ENCODE assay signal across 16 mouse cellular contexts in genomic region chr9:63657167-63657566, GRCm38 (mm10). TPM values are rescaled to one million over a fixed set of nuclear protein-coding genes. Genes with fewer than 3 reads are reported as not detected.
A peak's percentile ranks its signal among the peaks of the same experiment; 100 is the strongest.
DNase-seq lines count a peak whose midpoint lies in the region; ATAC-seq and TF ChIP-seq lines count a peak whose summit lies in the region.
"Had no signal": no experiment of that assay in that cellular context is flagged by ENCODE, and none has a peak within 500 bp of the region (broad histone marks: within the 10 kb centered on the region; RNA-seq: fewer than 3 reads in every experiment).

No protein-coding gene starts in this region.

- TF ChIP-seq CTCF in Patski (IDR thresholded peaks at IDR 0.05): no peak
- no peak for TF ChIP-seq CTCF in thymus, adult 2 months (IDR thresholded peaks at IDR 0.05; ENCODE audit: borderline replicate concordance, control insufficient read depth, extremely low read depth, insufficient read depth, low read length, poor library complexity)

- H3K4me3 ChIP-seq in lung, embryonic 16.5 days (ENCODE audit: low read length): no peak overlapping the region
- H3K4me3 ChIP-seq in thymus, adult 2 months (ENCODE audit: control insufficient read depth, insufficient read depth, low read length): no peak overlapping the region
- no peak overlapping the region for H3K4me3 ChIP-seq in hindbrain, embryonic 11.5 days (ENCODE audit: low read depth, low read length)
- H3K4me3 ChIP-seq: embryonic facial prominence, embryonic 13.5 days; midbrain, embryonic 12.5 days; neural tube, embryonic 13.5 days had no signal

- in situ Hi-C loops in Patski (cut with MboI; ENCODE audit: low pct_unique_long_range_greater_than_20kb): no loop called here

- intact Hi-C loops in heart, postnatal 25 days (cut with DNase I): no loop called here

- WGBS in lung, embryonic 16.5 days: 17% methylated on average over 4 of the region's 4 CpGs
- 96% methylated on average over 4 of the region's 4 CpGs for WGBS in thymus, adult 2 months
- WGBS in hindbrain, embryonic 11.5 days: 88% methylated on average over 4 of the region's 4 CpGs

- H3K9ac ChIP-seq in lung, embryonic 16.5 days (ENCODE audit: low read length): no peak overlapping the region
- no peak overlapping the region for H3K9ac ChIP-seq in hindbrain, embryonic 11.5 days (ENCODE audit: low read depth, low read length)
- H3K9ac ChIP-seq: embryonic facial prominence, embryonic 13.5 days; hindbrain, embryonic 14.5 days; midbrain, embryonic 12.5 days; neural tube, embryonic 13.5 days had no signal

- H3K4me1 ChIP-seq in lung, embryonic 16.5 days (replicated peaks; ENCODE audit: control insufficient read depth, insufficient read depth, low read length): peaks cover 36% of the 10 kb centered on the region
- no peaks in the 10 kb centered on the region for H3K4me1 ChIP-seq in thymus, adult 2 months (replicated peaks; ENCODE audit: control insufficient read depth, insufficient read depth, low read length)
- H3K4me1 ChIP-seq in hindbrain, embryonic 11.5 days (replicated peaks; ENCODE audit: control insufficient read depth, insufficient read depth, low read length): no peaks in the 10 kb centered on the region

- peak; percentile 53 to 56 for DNase-seq in heart, adult 18-20 months
- no peak for DNase-seq in heart, postnatal 25 days (ENCODE audit: low spot score)
- DNase-seq in Patski (ENCODE audit: low read depth, low spot score): peak; percentile 68
- DNase-seq in heart, postnatal 4 days: peak; percentile 57
- DNase-seq in thymus, adult 2 months: no peak
- no peak for DNase-seq in left cerebral cortex, adult 11 months (ENCODE audit: low spot score)
- DNase-seq in hindbrain, embryonic 11.5 days (ENCODE audit: low spot score): no peak
- DNase-seq: cerebellum, adult 2 months; layer of hippocampus, adult 9-11 months; thymus, adult 18-20 months had no signal

- no peak overlapping the region for H3K4me2 ChIP-seq in lung, embryonic 16.5 days (ENCODE audit: low read depth, low read length)
- H3K4me2 ChIP-seq in hindbrain, embryonic 11.5 days (replicated peaks; ENCODE audit: low read depth, low read length): no peak overlapping the region
- H3K4me2 ChIP-seq: embryonic facial prominence, embryonic 13.5 days; hindbrain, embryonic 14.5 days; liver, embryonic 11.5 days; midbrain, embryonic 12.5 days; neural tube, embryonic 13.5 days had no signal

- CTCF ChIA-PET in Patski (lab: Charles Lee): interaction anchor here (0.8 to 1.7 kb wide), 3 partner anchors 41 to 45 kb away, joined by 3 to 5 read pairs (median 4); no protein-coding TSS in a partner anchor

- no peaks in the 10 kb centered on the region for H3K9me3 ChIP-seq in lung, embryonic 16.5 days (ENCODE audit: control insufficient read depth, low read length)
- no peaks in the 10 kb centered on the region for H3K9me3 ChIP-seq in hindbrain, embryonic 11.5 days (ENCODE audit: control insufficient read depth, low read length)
- H3K9me3 ChIP-seq: embryonic facial prominence, embryonic 13.5 days; midbrain, embryonic 12.5 days; neural tube, embryonic 13.5 days had no signal

- H3K27ac ChIP-seq in lung, embryonic 16.5 days (ENCODE audit: low read length): peak overlapping the region; percentile 65
- no peak overlapping the region for H3K27ac ChIP-seq in thymus, adult 2 months (ENCODE audit: control insufficient read depth, insufficient read depth, low read length)
- no peak overlapping the region for H3K27ac ChIP-seq in hindbrain, embryonic 11.5 days (ENCODE audit: low read depth, low read length)
- H3K27ac ChIP-seq: embryonic facial prominence, embryonic 13.5 days; hindbrain, embryonic 14.5 days; midbrain, embryonic 12.5 days; neural tube, embryonic 13.5 days had no signal

- no peak for TF ChIP-seq POLR2A in thymus, adult 2 months (IDR thresholded peaks at IDR 0.05; ENCODE audit: control insufficient read depth, extremely low read depth, insufficient read depth, low read length, poor library complexity)

- peaks cover 14% of the 10 kb centered on the region for H3K36me3 ChIP-seq in lung, embryonic 16.5 days (ENCODE audit: control insufficient read depth, insufficient read depth, low read length)
- peaks cover 9% of the 10 kb centered on the region; the same call in 1 of the 2 replicates for H3K36me3 ChIP-seq in thymus, adult 2 months (ENCODE audit: control insufficient read depth, insufficient read depth, low read length)
- H3K36me3 ChIP-seq in hindbrain, embryonic 11.5 days (ENCODE audit: control insufficient read depth, insufficient read depth, low read length): no peaks in the 10 kb centered on the region

- peak; percentile 65 for ATAC-seq in Patski
- peak; percentile 66 for ATAC-seq in lung, embryonic 16.5 days (ENCODE audit: low read depth)
- ATAC-seq in hindbrain, embryonic 11.5 days (ENCODE audit: low FRiP score): no peak

- POLR2A ChIA-PET in Patski (lab: Charles Lee): interaction anchor here (1.0 kb wide), 1 partner anchor 40 kb away, joined by 4 read pairs; no protein-coding TSS in a partner anchor

- no peaks in the 10 kb centered on the region for H3K27me3 ChIP-seq in Patski
- no peaks in the 10 kb centered on the region for H3K27me3 ChIP-seq in lung, embryonic 16.5 days (ENCODE audit: control insufficient read depth, insufficient read depth, low read depth, low read length)
- H3K27me3 ChIP-seq in thymus, adult 2 months (ENCODE audit: control insufficient read depth, insufficient read depth, low read length): no peaks in the 10 kb centered on the region
- H3K27me3 ChIP-seq in hindbrain, embryonic 11.5 days (ENCODE audit: control insufficient read depth, insufficient read depth, low read length): no peaks in the 10 kb centered on the region
- H3K27me3 ChIP-seq: embryonic facial prominence, embryonic 13.5 days; midbrain, embryonic 12.5 days; neural tube, embryonic 13.5 days had no signal

RNA-seq across cellular contexts. Expression of gene Aagab, which starts 54.7 kb away (rescaled TPM):
- total RNA-seq in heart, adult 18-20 months (2021): 10 to 100 TPM; 18.9 to 23.4 TPM
- 10 to 100 TPM; 17.9 to 22.0 TPM for total RNA-seq in heart, postnatal 25 days (2021)
- polyA plus RNA-seq in Patski (2021): 47.8 TPM
- 10 to 100 TPM; 18.7 to 22.7 TPM for total RNA-seq in heart, postnatal 4 days (2021)
- polyA plus RNA-seq in lung, embryonic 16.5 days (2015; fragmentation: Nextera tagmentation; extraction: Ambion mirVana): 30.1 and 31.1 TPM in 2 replicates
- polyA plus RNA-seq in thymus, adult 2 months (2012; rRNA removed): 39.5 and 46.5 TPM in 2 replicates
- polyA plus RNA-seq in hindbrain, embryonic 11.5 days (2014; fragmentation: Nextera tagmentation; extraction: Ambion mirVana): 55.4 and 56.8 TPM in 2 replicates

RNA-seq across cellular contexts. Expression of gene Iqch, which starts 54.9 kb away (rescaled TPM):
- total RNA-seq in heart, adult 18-20 months (2021): not detected
- not detected for total RNA-seq in heart, postnatal 25 days (2021)
- 0.09 TPM for polyA plus RNA-seq in Patski (2021)
- not detected for total RNA-seq in heart, postnatal 4 days (2021)
- polyA plus RNA-seq in lung, embryonic 16.5 days (2015; fragmentation: Nextera tagmentation; extraction: Ambion mirVana): 0.21 and 0.53 TPM in 2 replicates
- polyA plus RNA-seq in thymus, adult 2 months (2012; rRNA removed): 0.08 and 0.16 TPM in 2 replicates
- polyA plus RNA-seq in hindbrain, embryonic 11.5 days (2014; fragmentation: Nextera tagmentation; extraction: Ambion mirVana): 0.32 TPM in 1 of 2 replicates, not detected in the other
- polyA plus RNA-seq: cerebellum, adult 2 months; embryonic facial prominence, embryonic 13.5 days; midbrain, embryonic 12.5 days had no signal

Comparison
In these comparisons a context has a peak if more than half of its experiments do, and no peak if none do; other contexts are left out.
1. DNase-seq: peak in heart, adult 18-20 months (2 of 2), Patski (single experiment) and heart, postnatal 4 days (single experiment); none in heart, postnatal 25 days (single experiment), thymus, adult 2 months (single experiment), left cerebral cortex, adult 11 months (single experiment) and hindbrain, embryonic 11.5 days (single experiment).